Mouse (Mus musculus) intestine, embryonic 16.5 days (tissue): ENCODE data around the gene Camkk1. TPM values are rescaled to one million over a fixed set of nuclear protein-coding genes. Genes with fewer than 3 reads are reported as not detected.

Experiments
- ATAC-seq: fragments of 200-750 bp; cut with Nextera tagmentation; 2 replicates; pipeline ENCODE4 v1.8.0; 2017; ENCODE audit warnings: moderate TSS enrichment, moderate library complexity
- H3K27ac ChIP-seq: fragments of 300-500 bp; sonication (generic); 2 replicates; pipeline ENCODE4 v1.5.1; 2014; ENCODE audit warnings: mild to moderate bottlenecking, low read length
- H3K27me3 ChIP-seq: fragments of 300-500 bp; sonication (generic); replicated peaks from 2 replicates; pipeline ENCODE4 v1.6.1; 2014; ENCODE audit warnings: low read length, control low read depth, mixed read lengths; ENCODE audit not compliant: control insufficient read depth, insufficient read depth
- H3K36me3 ChIP-seq: fragments of 300-500 bp; sonication (generic); 2 replicates; pipeline ENCODE4 v1.6.1; 2014; ENCODE audit warnings: low read length, control low read depth; ENCODE audit not compliant: control insufficient read depth, insufficient read depth
- H3K4me1 ChIP-seq: fragments of 300-500 bp; sonication (generic); 2 replicates; pipeline ENCODE4 v1.6.1; 2014; ENCODE audit warnings: low read length, control low read depth, mixed read lengths; ENCODE audit not compliant: control insufficient read depth, insufficient read depth
- H3K4me2 ChIP-seq: fragments of 300-500 bp; sonication (generic); 2 replicates; pipeline ENCODE4 v1.6.1; 2014; ENCODE audit warnings: low read depth, low read length, control low read depth
- H3K4me3 ChIP-seq: fragments of 300-500 bp; sonication (generic); 2 replicates; pipeline ENCODE4 v1.5.1; 2014; ENCODE audit warnings: mild to moderate bottlenecking, low read length
- H3K9ac ChIP-seq: fragments of 300-500 bp; sonication (generic); 2 replicates; pipeline ENCODE4 v1.6.1; 2014; ENCODE audit warnings: low read depth, low read length
- H3K9me3 ChIP-seq: fragments of 300-500 bp; sonication (generic); 2 replicates; pipeline ENCODE4 v1.6.1; 2016; ENCODE audit warnings: low read length, control low read depth; ENCODE audit not compliant: control insufficient read depth
- WGBS: fragments of 180-500 bp; shearing (Covaris S2); extraction: QIAGEN DNeasy Blood & Tissue Kit; methylation state at CpG from one replicate; pipeline ENCODE4 v1.1.7; 2014; 5-methylcytosine and 5-hydroxymethylcytosine counted together
- polyA plus RNA-seq: library from polyadenylated mRNA; unstranded; fragments of >200 nt; fragmentation: Nextera tagmentation; extraction: Ambion mirVana; gene quantifications from 2 replicates; pipeline ENCODE4 v1.2.1, GENCODE M21; 2015

The Camkk1 gene
- polyA plus RNA-seq, 1 experiment from 2014 or later: 8.9 TPM

- WGBS: 90% methylated on average over 3 of the region's 3 CpGs
- H3K9ac ChIP-seq: no peak overlapping the region
- H3K4me1 ChIP-seq: no peaks in the 10 kb centered on the region
- no peaks in the 10 kb centered on the region for H3K27me3 ChIP-seq
- no peak for ATAC-seq
- H3K4me3 ChIP-seq: no peak overlapping the region
- no peak overlapping the region for H3K4me2 ChIP-seq
- no peaks in the 10 kb centered on the region for H3K9me3 ChIP-seq
- H3K36me3 ChIP-seq: 0 out of 2 replicates have a peak, but pooled peaks cover 3% of the 10 kb centered on the region
- no peak overlapping the region for H3K27ac ChIP-seq
Observed at GRCm38 (mm10) chr11:73061413-73061812, 42.6 kb downstream of the Camkk1 start.

DNA sequence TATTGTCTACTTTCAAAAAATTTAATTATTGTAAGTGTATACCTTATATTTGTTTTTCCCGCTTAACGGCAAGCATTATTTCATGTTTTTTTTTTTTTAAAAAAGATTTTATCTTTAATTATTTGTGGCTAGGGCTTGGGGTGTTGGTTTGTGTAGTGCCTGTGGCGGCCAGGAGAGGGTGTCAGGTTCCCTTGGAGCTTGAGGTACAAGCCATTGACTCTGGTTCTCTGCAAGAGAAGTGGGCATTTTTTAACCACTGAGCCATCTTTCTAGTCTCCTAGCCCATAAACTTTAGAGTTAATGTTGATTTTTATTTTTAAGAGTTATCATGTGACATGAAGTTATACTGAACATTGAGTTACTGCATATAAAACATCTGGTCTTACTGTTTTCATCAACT is 53.0 kb downstream of the Camkk1 start:
- no peak for ATAC-seq
- WGBS: 89% methylated on average over 3 of the region's 3 CpGs
- Histone ChIP-seq H3K4me3 (no peak overlapping the region), H3K9ac (no peak overlapping the region), H3K36me3 (peaks cover 11% of the 10 kb centered on the region; the same call in 1 of the 2 replicates), H3K4me1 (no peaks in the 10 kb centered on the region), H3K27ac (no peak overlapping the region), H3K4me2 (no peak overlapping the region), H3K27me3 (no peaks in the 10 kb centered on the region), H3K9me3 (no peaks in the 10 kb centered on the region)

DNA sequence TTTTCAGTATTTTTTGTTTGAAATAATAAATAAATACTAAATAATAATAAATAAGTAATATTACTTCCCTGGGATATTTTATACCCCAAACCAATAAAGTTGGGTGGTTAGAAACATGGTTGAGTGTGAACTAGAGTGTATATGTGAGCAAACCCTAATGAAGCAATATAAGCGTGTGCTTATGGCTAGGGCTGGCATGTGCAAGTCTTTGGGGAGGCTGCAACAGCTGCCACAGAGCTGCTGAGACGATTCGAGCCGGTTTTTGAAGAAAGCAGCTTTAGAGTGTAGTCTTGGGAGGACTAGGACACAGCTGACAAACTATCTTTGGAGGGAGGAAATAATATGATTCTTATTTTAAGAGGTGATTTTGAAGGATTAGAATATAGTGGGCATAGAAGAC is 57.5 kb downstream of the Camkk1 start:
- WGBS: 83% methylated on average over 4 of the region's 4 CpGs
- no peak overlapping the region for H3K4me3 ChIP-seq
- ATAC-seq: no peak

GRCm38 (mm10) chr11:73076733-73077132 is 57.9 kb downstream of the Camkk1 start:
- no peaks in the 10 kb centered on the region for H3K27me3 ChIP-seq
- H3K4me1 ChIP-seq: no peaks in the 10 kb centered on the region
- H3K27ac ChIP-seq: no peak overlapping the region
- no peak overlapping the region for H3K4me3 ChIP-seq
- WGBS: 72% methylated on average over 4 of the region's 4 CpGs
- no peak overlapping the region for H3K9ac ChIP-seq
- no peak overlapping the region for H3K4me2 ChIP-seq
- H3K9me3 ChIP-seq: no peaks in the 10 kb centered on the region
- peaks cover 9% of the 10 kb centered on the region for H3K36me3 ChIP-seq
- ATAC-seq: no peak

More for the DNA sequence above, 57.5 kb downstream of the Camkk1 start:
- H3K9me3 ChIP-seq: no peaks in the 10 kb centered on the region
- H3K27ac ChIP-seq: no peak overlapping the region
- H3K27me3 ChIP-seq: no peaks in the 10 kb centered on the region
- H3K9ac ChIP-seq: no peak overlapping the region
- no peak overlapping the region for H3K4me2 ChIP-seq
- H3K4me1 ChIP-seq: no peaks in the 10 kb centered on the region
- H3K36me3 ChIP-seq: peaks cover 9% of the 10 kb centered on the region

- Histone ChIP-seq H3K9me3 (no peaks in the 10 kb centered on the region), H3K27ac (no peak overlapping the region), H3K36me3 (peaks cover 9% of the 10 kb centered on the region), H3K4me1 (no peaks in the 10 kb centered on the region), H3K4me3 (no peak overlapping the region), H3K4me2 (no peak overlapping the region), H3K9ac (no peak overlapping the region), H3K27me3 (no peaks in the 10 kb centered on the region)
- ATAC-seq: no peak
- 86% methylated on average over 6 of the region's 6 CpGs for WGBS
Observed at GRCm38 (mm10) chr11:73077211-73077720, 58.5 kb downstream of the Camkk1 start.

GRCm38 (mm10) chr11:73078615-73079014 is 59.8 kb downstream of the Camkk1 start:
- Histone ChIP-seq H3K4me2 (no peak overlapping the region), H3K4me1 (no peaks in the 10 kb centered on the region), H3K36me3 (peaks cover 7% of the 10 kb centered on the region), H3K27ac (no peak overlapping the region), H3K27me3 (no peaks in the 10 kb centered on the region), H3K9me3 (no peaks in the 10 kb centered on the region), H3K4me3 (no peak overlapping the region), H3K9ac (no peak overlapping the region)
- WGBS: 92% methylated on average over 8 of the region's 8 CpGs
- no peak for ATAC-seq

- Histone ChIP-seq H3K4me2 (no peak overlapping the region), H3K9ac (no peak overlapping the region), H3K9me3 (no peaks in the 10 kb centered on the region), H3K36me3 (peaks cover 7% of the 10 kb centered on the region), H3K4me3 (no peak overlapping the region), H3K27ac (no peak overlapping the region), H3K27me3 (no peaks in the 10 kb centered on the region), H3K4me1 (peaks cover 3% of the 10 kb centered on the region; the same call in 1 of the 2 replicates)
- WGBS: 89% methylated on average over 3 of the region's 3 CpGs
- no peak for ATAC-seq
Observed at GRCm38 (mm10) chr11:73080306-73080705, 61.5 kb downstream of the Camkk1 start.

GRCm38 (mm10) chr11:73084303-73084702 is 65.5 kb downstream of the Camkk1 start:
- Histone ChIP-seq H3K4me1 (peaks cover 3% of the 10 kb centered on the region; the same call in 1 of the 2 replicates), H3K4me3 (no peak overlapping the region), H3K27ac (no peak overlapping the region), H3K9ac (no peak overlapping the region), H3K9me3 (no peaks in the 10 kb centered on the region), H3K36me3 (no peaks in the 10 kb centered on the region), H3K4me2 (no peak overlapping the region), H3K27me3 (no peaks in the 10 kb centered on the region)
- no peak for ATAC-seq
- 67% methylated on average over 6 of the region's 6 CpGs for WGBS

DNA sequence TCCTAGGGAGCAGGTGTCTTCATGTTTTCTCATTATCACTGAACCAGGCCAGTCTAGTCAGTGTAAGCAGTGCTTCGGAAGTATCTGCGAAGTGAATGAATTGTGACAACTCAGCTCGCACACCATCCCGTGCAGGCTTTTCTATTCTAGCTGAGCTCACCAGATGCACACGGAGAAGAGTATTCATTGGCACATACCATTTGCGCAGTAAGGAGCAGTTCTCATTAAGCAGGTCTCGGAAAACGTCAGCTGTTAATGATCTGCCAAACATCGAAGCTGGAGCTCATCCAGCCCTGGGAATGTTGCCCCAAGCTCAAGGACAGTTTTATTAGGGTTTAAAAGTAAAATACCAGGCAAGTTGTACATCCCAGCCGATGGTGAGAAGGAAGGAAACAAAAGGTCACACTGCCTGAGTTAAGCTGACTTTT is 66.0 kb downstream of the Camkk1 start:
- H3K9me3 ChIP-seq: no peaks in the 10 kb centered on the region
- H3K9ac ChIP-seq: no peak overlapping the region
- H3K27ac ChIP-seq: no peak overlapping the region
- no peaks in the 10 kb centered on the region for H3K36me3 ChIP-seq
- 53% methylated on average over 10 of the region's 10 CpGs for WGBS
- H3K4me2 ChIP-seq: no peak overlapping the region
- H3K4me1 ChIP-seq: peaks cover 3% of the 10 kb centered on the region; the same call in 1 of the 2 replicates
- H3K27me3 ChIP-seq: no peaks in the 10 kb centered on the region
- no peak overlapping the region for H3K4me3 ChIP-seq
- no peak; the same call in 1 of the 2 replicates for ATAC-seq

GRCm38 (mm10) chr11:73085391-73085790 is 66.6 kb downstream of the Camkk1 start:
- WGBS: 55% methylated on average over 7 of the region's 7 CpGs
- Histone ChIP-seq H3K27me3 (no peaks in the 10 kb centered on the region), H3K9me3 (no peaks in the 10 kb centered on the region), H3K4me2 (no peak overlapping the region), H3K36me3 (no peaks in the 10 kb centered on the region), H3K9ac (no peak overlapping the region), H3K27ac (no peak overlapping the region), H3K4me1 (peaks cover 3% of the 10 kb centered on the region; the same call in 1 of the 2 replicates), H3K4me3 (no peak overlapping the region)
- no peak for ATAC-seq
